Mouse (Mus musculus) bone marrow, adult 2 months (tissue): Measurements from ENCODE around the gene 4930505A04Rik. TPM values are rescaled to one million over a fixed set of nuclear protein-coding genes. Genes with fewer than 3 reads are reported as not detected.

ENCODE experiments used
- H3K27ac ChIP-seq: fragments of 200-500 bp; 2 replicates; pipeline ENCODE4 v1.5.1; 2012; ENCODE audit warnings: low read depth, mild to moderate bottlenecking, control low read depth, inconsistent platforms, low read length; ENCODE audit not compliant: control insufficient read depth, poor library complexity, insufficient read depth
- H3K4me1 ChIP-seq: fragments of 200-500 bp; 2 replicates; pipeline ENCODE4 v1.6.1; 2011; ENCODE audit warnings: low read length; ENCODE audit not compliant: control insufficient read depth, insufficient read depth
- H3K4me3 ChIP-seq: fragments of 200-500 bp; replicated peaks from 2 replicates; pipeline ENCODE3; 2011; ENCODE audit warnings: mild to moderate bottlenecking, low read depth, low read length, control low read depth; ENCODE audit not compliant: control insufficient read depth
- CTCF ChIP-seq: fragments of 200-500 bp; IDR thresholded peaks from 2 replicates; pipeline ENCODE4 v1.5.1; 2011; ENCODE audit warnings: low read length, control low read depth; ENCODE audit not compliant: control insufficient read depth, insufficient read depth
- POLR2A ChIP-seq: fragments of 200-500 bp; IDR thresholded peaks from 2 replicates; pipeline ENCODE4 v1.6.1; 2011; ENCODE audit warnings: low read depth, mild to moderate bottlenecking, control low read depth, low read length, borderline replicate concordance; ENCODE audit not compliant: control insufficient read depth
- WGBS: fragments of 180-500 bp; shearing (Covaris S2); methylation state at CpG from one replicate; pipeline ENCODE4 v1.1.7; 2018; 5-methylcytosine and 5-hydroxymethylcytosine counted together
- polyA plus RNA-seq: library from polyadenylated mRNA; stranded (reverse); fragments of >200 nt; gene quantifications from 2 replicates; pipeline ENCODE4 v1.2.4, GENCODE M21; 2011; ENCODE audit warnings: low replicate concordance; ENCODE audit not compliant: missing spikeins, insufficient read depth, insufficient read length

The 4930505A04Rik gene
- polyA plus RNA-seq, 1 experiment: not detected

GRCm38 (mm10) chr11:30404619-30405200, 66.9 kb downstream of the 4930505A04Rik start:
- no peak for TF ChIP-seq POLR2A
- TF ChIP-seq CTCF: no peak

GRCm38 (mm10) chr11:30394351-30394750, 77.3 kb downstream of the 4930505A04Rik start:
- no peak overlapping the region for H3K4me3 ChIP-seq
- TF ChIP-seq POLR2A (no peak), CTCF (no peak)

More at GRCm38 (mm10) chr11:30404619-30405200, 66.9 kb downstream of the 4930505A04Rik start:
- H3K4me3 ChIP-seq: no peak overlapping the region
- no peak overlapping the region for H3K27ac ChIP-seq
- 71% methylated on average over 4 of the region's 4 CpGs for WGBS
- no peaks in the 10 kb centered on the region for H3K4me1 ChIP-seq

DNA sequence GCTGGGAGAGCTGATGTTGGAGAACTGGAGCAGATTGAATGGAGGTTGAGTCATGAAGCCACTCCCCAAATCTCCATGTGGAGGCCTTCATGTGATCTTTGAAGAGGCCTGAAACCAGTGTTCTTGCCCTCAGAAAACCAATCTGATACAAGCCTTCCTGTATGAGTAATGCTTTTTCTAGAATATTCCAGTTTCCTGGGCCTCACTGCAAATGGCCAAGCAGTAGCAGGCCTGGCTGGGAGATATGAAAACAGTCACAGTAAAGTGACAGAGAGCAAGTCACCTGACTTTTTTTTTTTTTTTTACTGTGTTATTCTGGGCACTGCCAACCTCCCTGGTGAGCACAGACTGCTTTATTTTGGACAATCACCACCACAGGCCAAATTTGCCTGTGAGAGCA, 88.6 kb downstream of the 4930505A04Rik start:
- H3K4me3 ChIP-seq: no peak overlapping the region
- H3K27ac ChIP-seq: no peak overlapping the region
- TF ChIP-seq CTCF (no peak), POLR2A (no peak)
- no peaks in the 10 kb centered on the region for H3K4me1 ChIP-seq

More at GRCm38 (mm10) chr11:30394351-30394750, 77.3 kb downstream of the 4930505A04Rik start:
- no peak overlapping the region for H3K27ac ChIP-seq
- no peaks in the 10 kb centered on the region for H3K4me1 ChIP-seq

Other genes starting within 250 kb of the 4930505A04Rik start
- gene Sptbn1, start 203.7 kb downstream of the 4930505A04Rik start, polyA plus RNA-seq: 26.1 and 53.4 TPM in 2 replicates
- 2.4 and 4.2 TPM in 2 replicates for gene Acyp2, start 177.8 kb upstream of the 4930505A04Rik start, polyA plus RNA-seq